Mouse (Mus musculus) small intestine, adult 2 months (tissue): ENCODE measurements around the gene Snd1.

ENCODE experiments used
- CTCF ChIP-seq: fragments of 200-500 bp; IDR thresholded peaks from 2 replicates; pipeline ENCODE4 v1.5.1; 2012; ENCODE audit warnings: low read depth, mild to moderate bottlenecking, control low read depth, inconsistent platforms, low read length, moderate library complexity, mixed read lengths; ENCODE audit not compliant: insufficient replicate concordance, insufficient read length; ENCODE audit errors: extremely low read depth
- POLR2A ChIP-seq: fragments of 200-500 bp; IDR thresholded peaks from 2 replicates; pipeline ENCODE4 v1.6.1; 2012; ENCODE audit warnings: low read depth, mild to moderate bottlenecking, control low read depth, inconsistent platforms, low read length, moderate library complexity

DNA sequence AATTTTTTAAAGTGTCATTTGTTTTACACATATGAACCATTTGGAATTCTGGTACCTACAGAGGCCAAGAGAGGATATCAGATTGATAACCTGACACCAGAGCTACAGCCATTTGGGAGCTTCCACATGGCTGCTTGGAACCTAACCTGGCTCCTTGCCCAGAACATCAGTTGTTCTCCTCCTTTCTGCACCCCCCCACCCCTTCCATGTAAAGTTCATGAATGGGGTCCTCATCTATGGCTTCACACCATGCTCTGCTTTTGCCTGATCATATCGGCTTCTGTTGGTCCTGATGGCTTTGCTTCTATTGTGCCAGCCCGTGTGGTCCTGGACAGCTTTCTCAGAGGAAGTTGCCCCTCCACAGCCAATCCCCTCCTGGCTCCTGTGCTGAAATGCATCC, 156.0 kb downstream of the Snd1 start:
- TF ChIP-seq CTCF (no peak), POLR2A (no peak)
